Mouse (Mus musculus) left cerebral cortex, postnatal 14 days (tissue): ENCODE data around the gene Synj2. TPM values are rescaled to one million over a fixed set of nuclear protein-coding genes. Genes with fewer than 3 reads are reported as not detected.

ENCODE experiments used
- DNase-seq, 2 experiments: peaks; one replicate each; pipeline ENCODE4 v3.0.0; 2021 to 2022; ENCODE audit warnings: low spot score in 2 of 2, mixed read lengths in 1 of 2
- intact Hi-C: fragments of 180-260 bp; cut with DNase I; formaldehyde crosslinking; loops from one replicate; pipeline ENCODE4 v1.15.1; 2025
- total RNA-seq, 2 experiments: library from RNA; stranded (reverse); gene quantifications; 2 replicates each; pipeline ENCODE4 v1.2.3; 2021

Gene Synj2
- total RNA-seq, 2 experiments from 2014 or later: 60.1 to 64.4 TPM

DNA sequence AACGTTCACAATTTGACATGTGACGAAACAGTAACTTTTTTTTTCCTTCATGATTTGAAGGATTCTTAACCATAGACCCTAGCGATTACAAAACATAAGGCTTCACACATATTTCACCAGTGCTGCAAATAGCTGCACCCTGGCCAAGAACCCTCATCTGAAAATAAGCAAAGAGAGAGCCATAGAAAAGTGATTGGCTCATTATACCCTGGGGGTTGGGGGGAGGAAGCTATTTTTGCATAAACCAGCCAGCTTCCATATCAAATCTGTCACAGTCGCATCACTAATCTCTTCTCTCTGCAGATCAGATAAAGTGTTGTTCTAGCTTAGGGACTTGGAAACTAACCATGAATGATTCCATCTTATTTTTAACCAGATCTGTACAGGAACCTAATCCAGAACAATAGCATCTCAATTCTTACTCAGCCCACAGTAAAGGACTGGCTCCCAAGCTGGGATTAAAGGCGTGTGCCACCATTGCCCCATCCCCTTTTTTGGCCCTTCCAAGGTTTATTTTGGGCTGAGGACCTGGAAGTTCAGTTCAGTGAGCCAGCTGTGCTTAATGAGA is 142.3 kb downstream of the Synj2 start:
- intact Hi-C loops: no loop called here
- no peak for DNase-seq

DNA sequence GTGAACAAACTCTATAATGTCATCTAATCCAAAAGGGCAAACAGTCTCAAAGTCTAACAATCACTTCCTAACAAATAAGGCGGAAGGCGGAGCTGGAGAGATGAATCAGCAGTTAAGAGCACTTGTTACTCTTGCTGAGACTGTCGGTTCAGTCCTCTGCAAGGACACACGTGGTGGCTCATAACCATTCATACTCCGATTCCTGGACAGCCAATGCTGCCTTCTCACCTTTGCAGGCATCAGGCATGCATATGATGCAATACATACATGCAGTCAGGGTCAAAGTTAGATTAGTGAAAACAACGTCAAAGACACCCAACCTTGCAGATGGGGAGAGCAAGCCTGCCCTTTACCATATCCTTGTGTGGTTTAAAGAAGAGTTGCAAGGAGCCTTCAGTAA is 150.5 kb downstream of the Synj2 start:
- intact Hi-C loops: no loop called here
- no peak for DNase-seq

Other genes with a start within 250 kb of the Synj2 start
- 10 to 100 TPM; 11.4 to 12.2 TPM for gene Snx9, start 100.0 kb upstream of the Synj2 start, total RNA-seq
- gene Serac1, start 138.5 kb downstream of the Synj2 start, total RNA-seq: 10 to 100 TPM; 15.5 to 16.3 TPM
- gene Gtf2h5, start 138.5 kb downstream of the Synj2 start, total RNA-seq: 100 to 1,000 TPM; 140 to 152 TPM
- 100 to 1,000 TPM; 236 to 261 TPM for gene Tulp4, start 165.2 kb downstream of the Synj2 start, total RNA-seq